Mouse (Mus musculus): Measurements from ENCODE around the gene A230072I06Rik.

DNA sequence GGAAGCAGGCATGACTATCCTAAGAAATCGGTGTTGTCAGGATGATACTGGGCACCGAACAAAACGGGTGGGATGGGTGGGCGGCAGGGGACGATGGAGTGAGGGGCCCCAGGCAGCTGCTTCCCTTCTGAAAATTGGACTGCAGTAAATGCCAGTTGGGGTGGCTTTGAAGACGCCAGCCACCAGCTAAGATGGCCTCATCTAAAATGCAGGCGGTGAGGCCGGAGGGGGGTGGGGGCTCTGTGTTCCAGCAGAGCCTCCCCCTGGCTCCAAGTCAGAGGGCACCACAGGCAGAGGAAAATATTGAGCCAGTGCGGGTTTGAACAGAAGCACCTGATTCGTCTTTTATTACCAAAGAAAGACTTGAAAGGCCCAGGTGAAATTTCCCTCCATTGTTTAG lies 45.9 kb downstream of the A230072I06Rik start:
- TF ChIP-seq CTCF (IDR thresholded peaks at IDR 0.05; ENCODE audit: low read depth, low read length) (no peak), POLR2A (IDR thresholded peaks at IDR 0.05; ENCODE audit: borderline replicate concordance, low read depth, low read length) (no peak)

Data from bone marrow macrophage, adult 2 months (primary cell).